Mouse (Mus musculus) liver, postnatal 0 days (tissue): ENCODE results near the gene Gulp1.

Experiments used
- CTCF ChIP-seq: sonication (generic); IDR thresholded peaks from 2 replicates; pipeline ENCODE4 v1.5.1; 2016; ENCODE audit warnings: antibody characterized with exemption, low read depth
- EP300 ChIP-seq: IDR thresholded peaks from 2 replicates; pipeline ENCODE4 v1.6.1; 2016; ENCODE audit warnings: antibody characterized with exemption, low read depth, mild to moderate bottlenecking

- TF ChIP-seq CTCF: no peak
- TF ChIP-seq EP300: no peak
These were observed 252.5 kb downstream of the Gulp1 start for GRCm38 (mm10) chr1:44803594-44804372.
